Mouse (Mus musculus) mature B cell (primary cell): ENCODE data around the gene Dop1b.

Source experiments
- in situ Hi-C: fragments of 300-500 bp; cut with MboI; formaldehyde crosslinking; loops from 2 replicates; pipeline ENCODE4 v1.14.3; 2019

Gene Dop1b

GRCm38 (mm10) chr16:93830071-93830470 lies 118.4 kb downstream of the Dop1b start:
- in situ Hi-C loops = loop anchor here (10.0 kb wide), 1 partner anchor 55 kb away; the partner anchor contains the start of gene Chaf1b

GRCm38 (mm10) chr16:93830916-93831315 lies 119.2 kb downstream of the Dop1b start:
- in situ Hi-C loops = loop anchor here (10.0 kb wide), 1 partner anchor 54 kb away; the partner anchor contains the start of gene Chaf1b

- in situ Hi-C loops = loop anchor here (10.0 kb wide), 1 partner anchor 53 kb away; the partner anchor contains the start of gene Chaf1b
Observed at GRCm38 (mm10) chr16:93831627-93832395, 120.1 kb downstream of the Dop1b start, which contains the start of gene Morc3. Gene Morc3, plus strand, starts transcription at chr16:93832121.

- in situ Hi-C loops = loop anchor here (10.0 kb wide), 1 partner anchor 52 kb away; the partner anchor contains the start of gene Chaf1b
Observed at GRCm38 (mm10) chr16:93832451-93833276, 121.0 kb downstream of the Dop1b start.

- in situ Hi-C loops = loop anchor here (10.0 kb wide), 1 partner anchor 51 kb away; the partner anchor contains the start of gene Chaf1b
Observed at GRCm38 (mm10) chr16:93833551-93833950, 121.8 kb downstream of the Dop1b start.

GRCm38 (mm10) chr16:93834076-93834475 lies 122.4 kb downstream of the Dop1b start:
- in situ Hi-C loops = loop anchor here (10.0 kb wide), 1 partner anchor 51 kb away; the partner anchor contains the start of gene Chaf1b

- in situ Hi-C loops = loop anchor here (10.0 kb wide), 1 partner anchor 46 kb away; the partner anchor contains the start of gene Chaf1b
Observed at GRCm38 (mm10) chr16:93839049-93839448, 127.3 kb downstream of the Dop1b start.

GRCm38 (mm10) chr16:93850527-93850926 lies 138.8 kb downstream of the Dop1b start:
- in situ Hi-C loops = no loop called here

GRCm38 (mm10) chr16:93859967-93860366 lies 148.3 kb downstream of the Dop1b start:
- in situ Hi-C loops = no loop called here
